Mouse (Mus musculus): ENCODE results near the gene Cd69.

Cd69 gene

DNA sequence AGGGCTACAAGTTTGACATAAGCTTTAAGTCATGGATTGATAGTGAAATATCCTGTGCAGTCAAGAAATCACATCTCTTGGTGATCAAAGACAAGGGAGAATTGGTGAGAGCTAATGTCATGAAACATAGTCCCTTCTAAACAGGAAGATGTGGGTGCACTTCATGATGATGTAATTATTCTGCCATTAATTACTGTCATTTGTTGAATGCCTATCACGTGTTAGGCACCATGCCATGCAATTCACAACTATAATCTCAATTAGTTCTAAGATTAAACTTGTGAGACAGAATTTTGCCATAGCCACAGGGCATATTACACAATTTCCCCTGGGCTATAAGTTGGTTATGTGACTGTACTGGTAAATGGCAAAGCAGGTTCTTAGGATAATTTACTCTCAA, 28.2 kb downstream of the Cd69 start:
- DNase-seq (ENCODE audit: low spot score) = no peak

DNA sequence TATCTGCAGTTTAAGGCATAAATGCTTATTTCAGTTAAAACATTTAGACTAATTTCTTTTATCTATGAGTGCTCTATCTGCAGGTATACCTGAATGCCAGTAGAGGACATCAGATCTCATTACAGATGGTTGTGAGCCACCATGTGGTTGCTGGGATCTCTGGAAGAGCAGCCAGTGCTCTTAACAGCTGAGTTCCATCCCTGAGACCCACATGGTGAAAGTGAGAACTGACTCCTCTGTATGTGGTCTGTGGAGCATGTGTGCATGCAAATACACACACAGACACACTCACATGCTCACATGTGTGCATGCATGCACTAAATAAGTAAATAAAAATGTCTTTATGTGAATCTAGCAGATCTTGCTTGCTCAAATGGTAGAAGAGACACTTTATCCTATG, 29.4 kb downstream of the Cd69 start:
- no peak for DNase-seq (ENCODE audit: low spot score)

DNA sequence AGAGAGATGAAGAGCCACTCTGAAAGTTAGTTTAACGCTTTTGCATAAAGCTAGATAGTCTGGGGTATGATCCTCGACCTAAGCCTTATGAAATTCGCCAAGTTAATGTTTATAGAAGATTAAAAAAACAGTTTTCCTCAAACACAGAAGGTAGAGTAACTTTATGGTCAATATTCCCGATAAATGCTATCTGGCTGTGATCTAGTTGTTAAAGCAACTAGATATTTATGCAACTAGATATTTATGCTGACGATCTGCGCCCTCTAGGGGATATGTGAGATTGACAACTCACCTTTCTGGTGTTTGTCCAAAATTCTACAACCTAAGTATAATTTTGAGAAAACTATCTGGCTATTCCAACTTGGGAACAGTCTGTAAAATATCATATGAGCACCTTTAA, 33.3 kb downstream of the Cd69 start:
- no peak for DNase-seq (ENCODE audit: low spot score)

DNA sequence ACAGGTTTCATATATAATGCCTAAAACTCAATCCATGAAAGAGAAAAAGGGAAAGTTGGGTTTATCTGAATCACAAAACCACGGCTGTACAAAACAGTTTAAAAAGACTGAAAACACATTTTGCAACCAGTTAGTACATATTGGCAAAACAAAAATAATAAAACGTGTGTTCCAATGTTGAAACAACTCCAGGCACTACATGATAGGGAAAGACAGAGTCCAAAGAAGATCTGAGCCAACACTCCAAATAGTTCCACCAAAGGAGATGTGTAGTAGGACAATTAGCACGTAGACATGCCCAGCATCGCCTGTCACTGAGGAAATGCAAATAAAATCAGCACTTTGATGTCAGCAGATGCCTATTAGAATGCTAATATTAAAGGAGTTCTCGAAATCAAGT, 33.8 kb downstream of the Cd69 start:
- no peak for DNase-seq (ENCODE audit: low spot score)

DNA sequence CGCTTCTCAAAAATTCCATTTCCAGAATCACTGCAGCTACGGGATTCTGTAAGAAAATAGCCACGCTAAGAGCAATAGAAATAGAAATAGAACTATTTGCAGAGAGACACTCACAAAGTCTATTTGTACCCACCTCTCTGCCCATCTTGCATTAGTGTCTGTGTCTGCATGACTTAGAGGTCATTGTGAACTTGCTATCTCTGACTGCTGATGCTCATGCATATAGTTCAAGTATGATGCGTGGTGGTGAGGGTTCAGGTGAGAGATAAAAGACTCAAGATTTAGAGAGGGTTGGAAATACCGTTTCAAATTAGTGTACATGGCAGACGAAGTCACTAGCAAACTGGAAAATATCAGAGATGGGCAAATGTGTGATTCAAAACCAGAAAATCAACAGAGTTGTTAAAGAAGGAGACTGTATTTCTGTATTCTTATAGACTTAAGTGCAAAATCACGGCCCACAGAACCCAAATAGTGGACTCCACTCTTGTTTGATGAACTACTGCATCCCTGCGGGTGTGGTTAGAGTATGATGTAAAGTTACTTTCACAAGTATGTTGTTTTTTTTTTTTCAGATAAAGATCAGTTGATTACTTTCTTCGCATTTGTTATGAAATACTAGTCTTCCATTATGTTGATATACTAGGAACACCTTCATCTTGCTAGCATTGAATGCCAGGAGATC, 35.5 kb downstream of the Cd69 start:
- DNase-seq (ENCODE audit: low spot score) = no peak

DNA sequence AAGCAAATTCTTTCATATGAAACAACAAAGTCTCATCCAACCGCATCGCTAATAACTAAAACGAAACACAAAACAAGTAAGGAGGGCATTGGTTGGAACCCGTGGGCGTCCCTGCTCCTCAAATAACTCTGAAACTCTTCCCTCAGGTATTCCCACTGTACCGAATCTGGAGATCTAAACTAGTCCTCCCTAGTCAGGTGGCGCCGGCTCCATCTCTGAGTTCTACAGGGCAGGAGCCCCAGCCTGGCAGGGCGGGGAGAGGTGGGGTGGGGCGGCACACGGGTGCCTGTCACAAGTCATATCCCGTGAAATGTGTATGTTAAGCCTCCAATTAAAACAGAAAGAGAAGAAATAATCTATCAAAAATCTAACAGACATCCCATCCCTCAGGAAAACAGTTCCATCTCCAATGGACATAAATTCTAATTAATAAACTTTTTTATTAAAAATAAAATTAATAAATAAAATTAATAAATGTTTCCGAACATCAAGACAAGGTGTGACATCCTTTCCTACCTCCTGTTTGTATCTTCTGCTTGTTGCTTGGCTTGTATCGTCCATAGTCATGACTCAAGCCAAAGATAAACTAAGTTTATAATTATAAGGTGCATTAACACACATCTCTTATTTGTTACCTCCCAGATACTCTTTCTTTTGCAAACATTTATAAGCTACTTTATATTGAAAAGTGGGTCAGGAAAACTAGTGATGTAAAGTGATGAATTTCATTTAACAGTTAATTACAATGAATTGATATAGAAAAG, 36.8 kb downstream of the Cd69 start:
- peak; percentile 64 for DNase-seq (ENCODE audit: low spot score)

DNA sequence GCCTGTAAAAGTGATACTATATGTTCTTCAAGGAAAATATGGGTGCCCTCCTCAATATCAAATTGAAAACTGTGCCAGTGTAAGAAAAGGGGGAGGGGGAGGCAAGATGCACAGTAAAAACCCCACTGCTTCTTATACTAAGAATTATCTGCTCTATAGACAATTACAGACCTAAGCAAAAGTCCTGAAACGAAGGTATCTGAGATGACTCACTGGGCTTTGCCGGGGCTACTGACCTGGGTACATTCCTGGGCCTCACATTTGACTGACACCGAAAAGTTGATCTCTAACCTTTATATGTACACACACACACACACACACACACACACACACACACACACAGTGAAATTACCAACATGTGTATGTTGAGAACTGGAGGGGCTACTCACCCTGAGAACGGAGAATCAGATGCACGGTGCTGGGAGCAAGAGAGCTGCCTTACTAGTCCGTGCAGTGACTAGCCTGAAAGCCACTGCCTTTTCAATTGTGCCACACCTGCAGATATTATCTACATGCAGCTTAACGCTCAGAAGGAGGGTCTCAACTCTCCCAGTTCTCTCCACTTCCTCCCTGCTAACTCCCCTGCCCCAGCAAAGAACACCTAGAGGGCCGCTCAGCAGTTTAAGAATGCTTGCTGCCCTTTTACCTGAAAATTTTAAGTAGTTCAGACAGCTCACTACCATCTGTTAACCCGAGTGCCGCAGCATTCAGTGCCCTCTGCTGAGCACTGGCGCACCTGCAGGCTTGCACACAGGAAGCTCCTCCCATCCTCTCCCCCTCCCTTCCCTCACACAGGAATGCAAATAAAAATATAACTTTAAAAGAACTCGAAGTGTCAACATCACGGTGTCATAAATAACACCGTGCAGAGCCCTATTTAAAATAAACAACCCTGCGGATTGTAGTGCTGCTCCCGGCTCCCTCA, 37.6 kb downstream of the Cd69 start:
- peak; percentile 79 for DNase-seq (ENCODE audit: low spot score)

DNA sequence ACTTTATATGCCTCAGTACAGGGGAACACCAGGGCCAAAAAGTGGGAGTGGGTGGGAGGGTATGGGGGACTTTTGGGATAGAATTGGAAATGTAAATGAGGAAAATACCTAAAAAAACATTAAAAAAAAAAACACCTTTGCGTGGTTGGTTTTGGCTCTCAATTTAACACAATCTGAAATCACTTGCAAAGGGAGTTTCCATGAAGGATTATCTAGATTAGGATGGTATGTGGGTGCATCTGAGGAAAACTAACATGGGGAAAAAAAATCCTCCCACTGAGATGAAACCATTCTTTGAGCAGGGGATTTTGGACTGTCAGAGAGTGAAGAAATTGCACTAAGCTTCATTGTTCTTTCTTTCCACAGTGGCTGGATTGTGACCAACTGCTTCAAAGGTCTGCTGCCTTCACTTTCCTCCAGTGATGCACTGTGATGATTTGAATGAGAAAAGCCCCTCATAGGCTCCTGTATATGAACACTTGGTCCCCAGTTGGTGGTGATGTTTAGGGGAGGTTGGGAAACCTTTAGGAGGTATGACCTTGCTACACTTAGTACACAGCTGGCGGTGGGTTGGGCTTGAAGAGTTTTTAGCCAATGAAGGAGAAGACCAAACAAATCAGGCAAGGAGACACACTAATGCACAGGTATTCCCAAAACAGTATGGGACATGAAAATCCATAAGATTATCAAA, 38.4 kb downstream of the Cd69 start:
- DNase-seq (ENCODE audit: low spot score) = no peak

DNA sequence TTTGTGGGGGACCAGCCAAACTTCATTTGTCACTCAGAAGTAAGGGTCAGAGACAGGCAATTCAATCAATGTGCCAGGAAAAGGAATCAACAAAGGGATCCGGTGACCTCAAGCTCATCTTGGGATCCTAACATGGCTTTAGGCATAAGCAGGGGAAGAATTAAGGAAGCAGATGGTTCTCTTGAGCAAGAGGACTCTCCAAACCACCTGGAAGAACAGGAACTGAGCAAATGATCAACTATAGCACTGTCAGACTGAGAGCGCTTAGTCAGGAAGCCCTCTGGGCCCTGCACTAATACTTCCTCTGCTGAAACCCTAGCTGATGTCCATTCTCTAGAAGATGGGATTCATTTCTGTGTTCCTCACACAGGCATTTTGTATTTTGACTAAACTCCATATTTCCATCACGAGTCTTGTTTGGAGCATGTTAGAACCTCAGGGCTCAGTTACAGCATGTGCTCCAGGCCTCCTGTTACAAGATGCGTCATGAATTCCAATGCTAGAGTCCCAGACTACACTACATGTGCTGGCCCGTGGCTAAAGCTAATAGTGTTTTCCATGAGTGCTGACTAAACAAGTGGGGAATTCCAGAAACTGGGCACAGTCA, 39.3 kb downstream of the Cd69 start:
- DNase-seq (ENCODE audit: low spot score) = no peak

DNA sequence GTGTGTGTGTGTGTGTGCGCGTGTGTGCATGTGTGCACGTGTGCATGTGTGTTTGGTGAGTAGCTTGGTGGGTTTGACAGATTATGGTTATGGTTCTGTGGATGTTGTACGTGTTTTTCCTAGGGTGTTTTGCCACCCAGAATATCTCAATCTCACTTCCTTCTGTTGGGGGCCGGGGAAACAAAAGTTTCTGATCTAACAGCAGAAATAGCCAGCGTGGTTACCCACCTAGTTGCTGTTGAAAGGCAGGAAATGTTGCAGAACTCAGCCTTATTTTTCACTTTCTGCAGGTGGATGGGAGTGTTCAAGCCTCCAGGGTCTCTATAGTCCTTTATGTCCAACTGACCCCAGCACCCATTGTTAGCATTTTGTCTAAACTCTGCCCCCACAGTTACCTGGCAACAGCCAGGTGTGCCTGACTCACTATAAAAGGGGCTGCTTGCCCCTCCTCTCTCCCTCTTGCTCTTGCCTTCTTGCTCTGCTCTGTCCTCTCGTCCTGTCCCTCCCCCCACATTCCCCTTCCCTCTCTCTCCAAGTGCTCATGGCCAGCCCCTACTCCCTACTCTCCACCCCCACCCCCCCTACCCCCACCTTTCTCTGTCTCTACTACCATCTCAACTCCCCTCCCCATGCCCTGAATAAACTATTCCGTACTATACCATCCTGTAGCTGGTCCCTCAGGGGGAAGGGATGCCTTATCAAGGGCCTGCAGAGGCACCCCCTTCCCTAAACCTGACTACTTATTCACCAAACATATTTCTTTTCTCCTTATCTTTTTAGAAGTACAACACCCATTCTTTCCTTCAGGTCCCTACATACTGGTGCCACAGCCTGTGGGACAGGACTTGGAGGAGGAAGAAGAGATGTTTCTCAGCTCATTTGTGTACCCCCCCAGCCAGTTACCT, 40.5 kb downstream of the Cd69 start:
- DNase-seq (ENCODE audit: low spot score) = no peak

DNA sequence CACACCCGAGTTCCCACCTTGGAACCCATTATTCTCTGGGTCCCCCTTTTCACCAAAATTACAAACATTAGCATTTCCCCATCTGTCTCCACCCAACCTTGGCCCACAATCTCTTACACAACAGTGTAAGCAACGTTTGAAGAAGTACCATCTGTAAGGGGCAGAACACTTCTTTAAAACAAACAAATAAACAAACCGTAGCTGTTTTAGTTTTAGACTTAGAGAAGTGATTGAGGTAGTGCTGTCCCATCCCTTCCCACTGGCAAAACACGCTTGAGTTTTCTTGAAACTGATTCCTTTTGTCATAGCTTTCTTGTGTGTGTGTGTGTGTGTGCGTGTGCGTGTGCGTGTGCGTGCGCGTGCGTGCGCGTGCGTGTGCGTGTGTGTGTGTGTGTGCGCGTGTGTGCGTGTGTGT, 41.3 kb downstream of the Cd69 start:
- DNase-seq (ENCODE audit: low spot score) = no peak

DNA sequence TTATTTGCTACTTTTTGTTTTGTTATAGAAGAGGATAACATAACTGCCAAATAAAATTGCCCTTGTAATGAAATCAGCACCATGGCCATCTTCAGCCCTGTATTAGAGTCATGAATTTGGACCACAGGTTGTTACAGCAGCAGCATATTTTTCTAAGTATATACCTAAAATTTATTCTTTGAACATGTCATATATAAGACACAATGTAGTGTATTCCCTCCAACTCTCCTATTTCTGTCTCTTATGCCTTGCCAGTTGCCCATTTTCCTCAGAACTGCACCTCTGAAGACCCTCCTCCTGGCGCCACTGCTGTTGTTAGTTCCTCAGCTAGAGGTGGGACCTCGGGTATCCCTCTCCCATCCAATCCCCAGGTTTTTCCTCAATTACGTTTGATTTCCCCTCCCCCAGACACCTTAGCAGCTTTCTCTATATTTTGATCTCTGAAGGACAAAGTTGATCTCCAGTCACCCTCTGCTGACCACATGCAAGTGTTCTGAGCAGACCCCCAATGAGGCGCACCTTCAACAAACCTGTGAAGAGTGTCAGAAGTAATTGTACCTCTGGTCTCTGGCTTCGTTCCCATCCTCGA, 41.8 kb downstream of the Cd69 start:
- no peak for DNase-seq (ENCODE audit: low spot score)

DNA sequence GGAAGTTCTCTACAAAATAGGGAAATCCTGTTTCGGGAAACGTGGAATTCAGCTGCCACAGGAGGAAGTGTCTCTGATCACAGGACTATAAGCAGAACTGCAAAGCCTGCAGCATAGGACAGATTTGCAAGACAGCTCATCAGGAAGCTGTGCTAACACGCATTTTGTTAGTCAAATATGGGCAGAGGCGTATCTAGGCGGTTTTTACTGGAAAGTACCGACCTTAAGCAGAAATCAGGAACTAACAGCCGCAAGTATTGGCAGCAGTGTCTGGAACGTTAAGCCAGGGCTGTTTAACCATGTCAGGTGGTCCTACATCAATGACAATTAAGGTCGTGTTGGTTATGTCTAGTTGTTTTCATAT, 42.4 kb downstream of the Cd69 start:
- DNase-seq (ENCODE audit: low spot score) = peak; percentile 77

DNA sequence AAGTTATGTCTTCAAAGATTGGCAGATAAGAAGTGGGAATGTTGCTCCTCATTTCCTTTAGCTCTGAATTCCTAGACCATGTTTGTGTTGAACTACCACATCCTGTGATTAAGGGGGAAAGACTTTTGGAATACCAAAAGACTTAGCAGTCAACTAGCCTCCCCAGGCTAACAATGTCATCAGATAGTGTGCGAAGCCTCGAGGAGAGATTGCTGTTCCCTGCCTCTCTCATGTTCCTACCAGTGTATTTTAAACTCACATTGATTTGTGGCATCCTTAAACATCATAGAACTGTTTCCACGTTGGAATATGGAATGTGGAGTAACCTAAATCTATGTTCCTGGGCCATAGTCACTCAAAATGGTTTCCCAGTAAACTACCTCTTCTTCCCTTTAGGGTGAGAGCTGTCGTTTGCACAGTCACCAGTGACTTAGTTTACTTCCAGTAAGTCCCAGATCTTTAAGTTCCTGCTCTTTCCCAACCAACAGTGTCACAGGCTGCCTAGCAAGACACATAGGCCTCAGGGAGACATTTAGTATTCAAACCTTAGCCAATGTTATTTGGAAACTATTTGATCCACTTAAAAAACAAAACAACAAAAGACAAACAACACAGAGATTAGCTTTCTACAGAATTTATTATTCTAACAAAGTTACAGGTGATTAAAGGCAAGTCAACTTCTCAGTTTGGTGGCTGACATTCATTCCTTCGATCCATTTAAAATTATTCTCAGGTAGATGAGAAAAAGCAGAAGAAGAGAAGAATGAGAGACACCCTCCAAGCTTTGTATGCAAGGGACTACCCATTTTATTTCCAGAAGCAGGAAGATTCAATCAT, 43.0 kb downstream of the Cd69 start:
- DNase-seq (ENCODE audit: low spot score) = no peak

DNA sequence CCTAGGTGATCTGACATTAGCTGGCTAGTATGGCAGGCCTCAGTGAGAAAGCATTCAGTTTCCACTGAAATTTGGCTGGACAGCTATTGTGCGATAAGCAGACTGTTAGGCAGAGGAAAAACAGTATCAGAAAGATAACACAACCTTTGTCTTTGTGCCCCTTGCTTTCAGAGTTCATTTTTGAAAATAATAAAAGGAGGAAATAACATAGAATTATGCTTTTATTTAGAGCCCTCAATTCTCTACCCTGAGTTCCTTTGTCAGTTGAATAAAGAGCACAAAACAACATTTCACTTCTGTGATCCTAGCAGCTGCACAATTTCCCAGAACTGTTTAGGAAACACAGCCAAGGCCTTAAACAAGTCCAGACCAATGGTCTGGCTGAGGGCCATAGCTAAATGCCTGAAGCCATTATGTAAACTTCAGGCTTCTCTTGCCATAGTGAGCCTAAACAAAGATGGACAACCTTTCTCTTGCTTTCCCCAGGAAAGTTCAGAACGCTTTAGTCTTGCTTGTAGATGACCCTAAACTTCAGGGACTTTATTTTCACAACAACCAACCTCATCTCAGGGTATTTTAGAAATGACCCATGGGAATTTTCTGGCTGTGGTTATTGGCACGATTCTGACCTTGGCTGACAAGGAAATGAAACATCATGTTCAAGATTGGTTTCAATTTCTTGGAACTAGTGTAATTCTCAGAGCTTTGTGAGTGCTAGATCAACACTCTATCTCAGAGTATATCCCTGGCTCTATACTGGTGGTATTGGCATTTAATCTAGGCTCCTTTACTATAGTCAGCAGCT, 45.3 kb downstream of the Cd69 start:
- DNase-seq (ENCODE audit: low spot score) = no peak

DNA sequence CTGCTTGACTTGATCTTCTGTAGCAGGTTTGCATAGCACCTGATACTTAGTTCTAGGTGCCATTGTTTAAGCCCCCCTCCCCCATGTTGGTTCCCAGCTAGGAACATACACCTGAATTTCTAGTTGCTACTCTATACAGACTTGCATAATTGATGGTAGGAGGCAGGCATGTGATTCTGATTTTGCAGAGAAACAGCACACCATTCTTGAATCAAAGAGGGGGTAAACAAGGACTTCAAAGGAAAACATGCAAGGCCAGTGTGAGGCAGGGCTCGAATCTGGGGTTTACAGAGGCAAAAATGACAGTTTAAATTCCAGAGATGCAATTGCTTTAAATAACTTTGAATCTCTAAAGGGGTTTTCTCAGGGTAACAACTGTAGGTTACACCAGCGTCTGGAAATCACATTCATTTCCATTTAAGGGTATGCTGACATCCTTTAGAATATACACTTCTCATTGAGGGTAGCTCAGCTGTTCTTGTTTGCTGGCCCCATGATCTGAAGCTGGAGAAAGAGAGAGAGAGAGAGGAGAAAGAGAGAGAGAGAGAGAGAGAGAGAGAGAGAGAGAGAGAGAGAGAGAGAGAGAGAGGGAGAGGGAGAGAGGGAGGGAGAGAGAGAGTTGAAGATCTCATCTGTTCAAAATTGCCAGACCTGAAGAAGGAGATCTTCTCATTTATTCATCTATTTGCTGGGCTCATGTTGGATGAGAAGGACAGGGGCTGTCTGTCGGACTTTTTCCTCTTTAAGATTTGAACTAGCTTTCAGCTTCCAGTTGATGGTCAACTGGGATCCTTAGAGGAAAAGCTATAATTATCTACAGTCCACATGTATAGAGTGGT, 46.1 kb downstream of the Cd69 start:
- DNase-seq (ENCODE audit: low spot score) = no peak

DNA sequence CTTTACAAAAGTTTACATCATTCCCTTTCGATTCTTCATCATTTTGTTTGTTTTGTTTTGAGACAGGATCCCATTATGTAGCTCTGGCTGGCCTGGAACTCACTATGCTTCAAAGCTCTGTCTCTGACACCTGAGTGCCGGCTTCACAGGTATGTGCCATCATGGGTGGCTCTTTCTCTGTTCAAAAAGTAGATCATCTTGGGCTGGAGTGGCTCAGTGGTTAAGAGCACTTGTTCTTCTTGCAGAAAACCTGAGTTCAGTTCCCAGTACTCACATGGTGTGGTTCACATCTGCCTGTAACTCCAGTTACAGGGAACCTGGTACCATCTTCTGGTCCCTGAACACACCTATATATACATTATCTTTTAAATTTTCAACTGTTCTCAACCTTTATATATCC, 50.2 kb downstream of the Cd69 start:
- no peak for DNase-seq (ENCODE audit: low spot score)

DNA sequence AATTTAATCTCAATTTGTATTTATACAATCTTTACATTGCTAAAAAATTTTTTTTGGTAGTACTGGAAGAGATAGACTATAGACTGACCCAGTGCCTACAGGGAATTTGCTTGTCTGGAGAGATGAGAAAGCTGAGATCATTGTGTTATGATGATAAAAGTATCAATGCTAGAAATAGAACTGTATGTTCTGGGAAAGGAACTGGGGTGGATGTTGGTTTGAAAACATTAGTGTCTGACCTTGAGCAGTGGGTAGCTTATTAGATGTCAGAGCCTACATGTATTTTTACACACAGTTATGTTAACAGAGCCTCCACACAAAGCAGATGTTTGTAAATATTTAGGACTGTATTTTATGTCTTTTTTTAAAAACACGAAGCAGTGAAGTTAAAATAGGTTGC, 51.1 kb downstream of the Cd69 start:
- DNase-seq (ENCODE audit: low spot score) = no peak

Measured in c-Kit-positive CD71-positive TER-119-positive erythroid progenitor cells, embryonic 14.5 days (primary cell).